Mouse (Mus musculus) macrophage (primary cell): Measurements from ENCODE around the gene Rasgrf2. TPM values are rescaled to one million over a fixed set of nuclear protein-coding genes. Genes with fewer than 3 reads are reported as not detected.

Experiments used
- H3K27ac ChIP-seq: fragments of 350-480 bp; formaldehyde crosslinking; 2 replicates; pipeline ENCODE4 v1.9.0; 2021
- H3K36me3 ChIP-seq: fragments of 350-480 bp; formaldehyde crosslinking; 2 replicates; pipeline ENCODE4 v1.9.0; 2021; ENCODE audit errors: inconsistent target
- H3K4me3 ChIP-seq: fragments of 350-480 bp; formaldehyde crosslinking; 2 replicates; pipeline ENCODE4 v1.9.0; 2021; ENCODE audit errors: inconsistent target
- H3K79me2 ChIP-seq: fragments of 350-480 bp; formaldehyde crosslinking; 2 replicates; pipeline ENCODE4 v1.9.0; 2021; ENCODE audit errors: inconsistent target
- WGBS: methylation state at CpG from one replicate; pipeline ENCODE4 v1.1.7; 2026; ENCODE audit warnings: inconsistent platforms; ENCODE audit not compliant: missing documents; 5-methylcytosine and 5-hydroxymethylcytosine counted together
- polyA plus RNA-seq: library from polyadenylated mRNA; stranded (reverse); fragments of 250-400 nt; gene quantifications from 3 replicates; pipeline ENCODE4 v1.2.4, GENCODE M21; 2018; ENCODE audit warnings: inconsistent platforms

The Rasgrf2 gene
- polyA plus RNA-seq, 1 experiment from 2014 or later = not detected

DNA sequence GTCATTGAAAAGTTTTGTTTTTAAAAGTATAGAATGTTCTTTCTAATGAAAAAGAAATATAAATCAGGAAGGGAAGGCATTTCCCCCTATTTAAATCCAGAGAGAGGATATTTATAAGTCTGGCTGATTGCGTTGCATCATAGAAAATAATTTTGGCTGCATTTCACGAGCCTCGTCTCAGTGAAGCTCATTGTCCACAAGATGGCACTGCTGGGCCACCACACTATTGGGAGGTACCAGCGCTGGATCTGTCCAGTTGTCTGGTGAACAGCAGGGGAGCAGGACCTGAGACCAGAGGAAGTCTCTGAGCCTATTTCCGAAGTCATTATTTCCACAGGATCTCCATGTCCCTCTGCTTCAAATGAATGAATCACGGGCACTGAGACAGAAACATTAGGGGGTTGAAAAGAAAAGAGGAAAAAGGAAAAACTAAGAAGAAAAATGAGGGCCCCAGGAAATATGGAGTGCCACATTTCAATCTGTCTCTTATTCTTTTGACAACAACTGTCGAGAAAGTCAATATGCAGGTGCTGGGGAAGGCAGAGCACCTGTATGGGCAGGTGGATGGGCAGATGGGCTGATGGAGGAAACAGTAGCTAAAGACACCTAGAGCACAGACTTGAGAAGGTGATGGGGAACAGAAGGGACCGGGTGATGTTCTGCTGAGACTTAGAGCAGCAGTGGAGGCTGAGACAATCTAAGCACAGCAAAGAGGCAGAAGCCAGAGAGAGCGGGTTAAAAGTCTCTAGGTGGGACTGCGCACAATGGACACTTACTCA, 223.1 kb downstream of the Rasgrf2 start:
- Histone ChIP-seq H3K79me2 (no peaks in the 10 kb centered on the region), H3K27ac (no peak overlapping the region), H3K4me3 (no peak overlapping the region), H3K36me3 (no peaks in the 10 kb centered on the region)
- 38% methylated on average over 10 of the region's 10 CpGs for WGBS

DNA sequence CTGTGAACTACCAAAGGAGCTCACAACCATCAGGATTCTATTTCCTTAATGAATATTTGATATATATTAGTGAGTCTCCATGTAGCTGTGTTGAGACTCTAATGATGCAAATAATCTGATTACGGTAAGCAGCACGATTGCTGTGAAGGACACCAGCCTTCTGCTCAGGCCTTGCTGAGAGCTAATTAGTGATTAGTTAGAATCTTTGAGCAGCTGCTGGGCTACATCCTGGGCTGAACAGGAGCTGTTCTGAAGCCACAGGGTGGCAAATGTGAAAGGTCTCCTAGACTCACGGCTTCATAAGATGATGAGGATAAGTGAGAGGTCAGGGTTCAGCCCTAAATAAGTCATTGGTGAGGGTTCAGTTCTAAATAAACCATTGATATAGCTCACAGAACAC, 225.1 kb downstream of the Rasgrf2 start:
- WGBS = 90% methylated on average over 3 of the region's 3 CpGs
- Histone ChIP-seq H3K27ac (no peak overlapping the region), H3K79me2 (no peaks in the 10 kb centered on the region), H3K4me3 (no peak overlapping the region), H3K36me3 (no peaks in the 10 kb centered on the region)

DNA sequence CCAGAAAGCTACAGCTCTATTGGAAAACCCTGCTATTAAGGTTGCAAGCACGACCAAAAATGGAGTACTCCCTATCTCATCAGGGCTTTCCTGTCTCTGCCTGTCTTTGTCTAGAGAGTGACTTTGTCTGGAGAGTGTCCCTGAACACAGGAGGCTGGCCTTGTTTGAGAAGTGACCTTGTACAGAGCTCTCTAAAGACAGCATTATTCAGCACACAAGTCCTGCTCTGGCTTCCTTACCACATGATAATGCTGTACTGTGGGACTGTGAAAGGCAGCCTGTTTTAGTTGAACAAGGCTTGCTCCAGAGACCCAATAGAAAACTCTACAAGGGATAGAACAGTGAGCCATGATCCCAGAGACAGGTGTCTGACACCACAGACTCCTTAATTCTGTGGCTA, 235.0 kb downstream of the Rasgrf2 start:
- 45% methylated on average over 1 of the region's 1 CpGs for WGBS
- no peak overlapping the region for H3K4me3 ChIP-seq
- no peaks in the 10 kb centered on the region for H3K79me2 ChIP-seq
- H3K27ac ChIP-seq = no peak overlapping the region
- no peaks in the 10 kb centered on the region for H3K36me3 ChIP-seq

GRCm38 (mm10) chr13:91893132-91893531, 238.3 kb downstream of the Rasgrf2 start:
- 69% methylated on average over 6 of the region's 6 CpGs for WGBS
- no peak overlapping the region for H3K27ac ChIP-seq
- H3K36me3 ChIP-seq = no peaks in the 10 kb centered on the region
- H3K4me3 ChIP-seq = no peak overlapping the region
- no peaks in the 10 kb centered on the region for H3K79me2 ChIP-seq

DNA sequence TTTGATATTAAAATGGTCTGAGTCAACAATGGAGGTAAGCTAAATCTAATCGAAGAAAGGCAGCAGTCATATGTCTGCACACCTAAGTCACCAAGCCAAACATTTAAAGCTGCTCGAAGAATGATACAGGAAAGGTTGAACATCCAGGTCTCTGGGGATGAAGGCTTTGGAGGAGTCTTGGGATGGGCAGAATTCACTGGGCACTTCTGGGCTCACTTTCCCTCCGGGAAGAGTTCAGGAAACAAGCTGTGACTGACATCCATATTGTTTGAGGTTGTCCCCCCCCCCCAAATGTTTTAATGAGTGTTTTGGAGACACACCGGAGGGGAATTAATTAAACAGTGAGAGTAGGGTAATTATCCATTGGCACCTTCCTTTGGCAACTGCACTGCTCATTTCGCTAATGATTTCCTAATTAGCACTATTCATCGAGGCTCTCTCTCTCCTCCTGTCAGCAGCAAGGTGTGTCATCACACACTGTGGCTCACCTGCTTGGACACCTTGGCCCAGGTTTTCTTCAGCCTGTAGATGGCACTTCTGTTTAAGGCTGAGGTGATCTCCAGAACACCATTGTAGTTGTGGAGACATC, 241.3 kb downstream of the Rasgrf2 start:
- no peaks in the 10 kb centered on the region for H3K79me2 ChIP-seq
- H3K4me3 ChIP-seq = no peak overlapping the region
- no peaks in the 10 kb centered on the region for H3K36me3 ChIP-seq
- H3K27ac ChIP-seq = no peak overlapping the region
- WGBS = 91% methylated on average over 6 of the region's 6 CpGs

DNA sequence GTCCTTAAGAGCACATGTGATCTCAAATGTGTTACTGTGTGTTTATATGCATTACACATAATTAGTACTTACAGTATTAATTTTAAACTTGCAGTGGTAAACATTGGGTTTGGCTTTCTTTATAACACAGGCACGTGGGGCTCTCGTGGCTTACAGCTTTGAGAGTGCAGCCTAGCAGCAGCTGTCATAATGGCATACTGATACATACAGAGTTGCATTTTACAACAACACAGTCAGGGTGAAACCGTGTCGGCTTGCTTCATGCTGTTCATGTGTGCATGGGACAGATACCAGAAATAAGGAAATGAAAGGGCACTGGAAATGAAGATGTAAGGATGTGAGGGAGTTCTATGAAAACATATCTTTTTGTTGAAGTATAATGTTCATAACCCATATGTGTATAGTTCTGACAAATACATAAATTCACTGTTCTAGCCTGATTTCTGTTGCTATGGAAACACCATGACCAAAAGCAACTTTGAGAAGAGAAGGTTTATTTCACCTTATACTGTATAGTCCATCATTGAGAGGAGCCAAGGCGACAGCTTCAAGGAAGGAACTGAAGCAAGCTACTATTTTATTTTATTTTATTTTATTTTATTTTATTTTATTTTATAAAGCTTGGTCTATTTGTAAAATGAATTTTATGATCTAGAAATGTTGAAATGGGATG, 246.6 kb downstream of the Rasgrf2 start:
- Histone ChIP-seq H3K4me3 (no peak overlapping the region), H3K79me2 (no peaks in the 10 kb centered on the region), H3K27ac (no peak overlapping the region), H3K36me3 (no peaks in the 10 kb centered on the region)
- WGBS = 70% methylated on average over 5 of the region's 5 CpGs

GRCm38 (mm10) chr13:91881837-91882480, 249.5 kb downstream of the Rasgrf2 start:
- H3K79me2 ChIP-seq = no peaks in the 10 kb centered on the region
- no peak overlapping the region for H3K4me3 ChIP-seq
- 69% methylated on average over 9 of the region's 9 CpGs for WGBS

DNA sequence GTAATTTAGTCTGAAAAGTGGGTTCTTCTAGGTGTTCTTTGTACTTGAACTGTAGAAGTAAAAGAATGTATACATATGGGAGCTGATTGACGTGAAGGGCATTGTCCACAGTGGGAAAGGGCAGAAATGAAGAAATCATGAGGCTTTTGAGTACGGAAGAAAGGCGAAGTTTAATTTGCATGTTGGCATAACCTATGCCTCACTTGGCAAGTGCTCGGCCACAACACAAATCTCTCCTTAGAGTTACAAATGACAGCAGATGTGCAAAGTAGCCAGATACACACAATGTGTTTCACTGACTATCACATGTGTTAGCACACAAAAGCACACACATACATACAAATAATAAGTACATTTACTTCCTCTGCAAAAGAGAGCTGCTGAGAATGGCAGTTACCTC, 251.2 kb downstream of the Rasgrf2 start:
- Histone ChIP-seq H3K27ac (no peak overlapping the region), H3K79me2 (no peaks in the 10 kb centered on the region), H3K4me3 (no peak overlapping the region), H3K36me3 (no peaks in the 10 kb centered on the region)
- WGBS = 86% methylated on average over 4 of the region's 4 CpGs

More at GRCm38 (mm10) chr13:91881837-91882480, 249.5 kb downstream of the Rasgrf2 start:
- H3K27ac ChIP-seq = no peak overlapping the region
- H3K36me3 ChIP-seq = no peaks in the 10 kb centered on the region

GRCm38 (mm10) chr13:91877996-91878395, 253.5 kb downstream of the Rasgrf2 start:
- Histone ChIP-seq H3K79me2 (no peaks in the 10 kb centered on the region), H3K4me3 (no peak overlapping the region), H3K27ac (no peak overlapping the region), H3K36me3 (no peaks in the 10 kb centered on the region)
- 91% methylated on average over 3 of the region's 3 CpGs for WGBS

DNA sequence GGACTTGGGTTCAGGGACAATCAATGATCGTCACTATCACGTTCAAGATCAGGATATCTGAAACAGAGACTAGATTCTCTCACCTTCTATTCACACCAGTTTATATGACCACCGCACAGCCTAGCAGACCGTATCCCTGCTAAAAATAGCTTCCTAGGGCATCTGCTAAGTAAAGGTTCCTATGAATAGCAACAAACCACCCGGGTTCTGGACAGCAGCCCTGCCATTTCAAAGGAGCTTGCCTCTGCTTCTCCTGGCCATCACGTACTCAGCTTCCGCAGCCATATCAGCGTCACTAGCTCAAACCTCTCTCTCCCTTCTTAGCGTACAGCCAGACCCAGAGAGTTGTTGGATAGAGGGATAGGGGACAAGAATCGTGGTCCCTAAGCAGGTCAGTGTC, 254.1 kb downstream of the Rasgrf2 start:
- Histone ChIP-seq H3K4me3 (no peak overlapping the region), H3K27ac (no peak overlapping the region), H3K36me3 (no peaks in the 10 kb centered on the region), H3K79me2 (no peaks in the 10 kb centered on the region)
- 81% methylated on average over 10 of the region's 10 CpGs for WGBS

DNA sequence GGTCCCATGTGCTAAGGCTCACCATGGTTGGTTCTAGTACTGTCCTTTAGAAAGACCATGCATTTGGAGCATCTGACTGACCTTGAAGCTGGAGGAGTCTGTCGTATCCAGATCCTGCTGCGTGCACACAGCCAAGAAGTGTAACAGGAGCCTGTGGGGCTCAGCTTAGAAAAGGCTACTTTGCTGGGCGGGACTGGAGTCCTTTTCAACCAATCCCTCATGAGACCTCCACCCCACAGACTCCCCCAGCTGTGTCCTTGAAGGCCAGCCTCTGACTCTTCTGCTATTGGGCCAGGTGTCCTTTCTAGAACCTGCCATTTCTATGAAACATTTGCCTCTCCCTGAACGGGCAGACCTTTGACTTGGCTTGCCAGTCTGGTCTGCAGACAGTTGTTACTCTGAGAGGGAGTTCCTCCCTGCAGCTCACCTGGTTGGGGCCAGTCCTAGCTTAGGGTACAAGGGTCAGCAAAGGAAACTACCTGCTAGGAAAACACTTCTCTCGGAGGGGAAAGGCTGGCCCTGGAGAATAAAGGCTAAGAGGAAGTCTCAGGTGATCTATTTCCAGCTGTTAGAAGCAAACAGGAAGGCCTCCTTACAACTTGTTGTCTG, 254.6 kb downstream of the Rasgrf2 start, which contains the start of gene Ckmt2:
Gene Ckmt2, minus strand, starts transcription at position 145 of the 609 bp plus-strand sequence.
- WGBS = 86% methylated on average over 5 of the region's 5 CpGs
- Histone ChIP-seq H3K36me3 (no peaks in the 10 kb centered on the region), H3K4me3 (no peak within 1 kb of the TSS), H3K79me2 (no peaks in the 10 kb centered on the region), H3K27ac (no peak within 1 kb of the TSS)

DNA sequence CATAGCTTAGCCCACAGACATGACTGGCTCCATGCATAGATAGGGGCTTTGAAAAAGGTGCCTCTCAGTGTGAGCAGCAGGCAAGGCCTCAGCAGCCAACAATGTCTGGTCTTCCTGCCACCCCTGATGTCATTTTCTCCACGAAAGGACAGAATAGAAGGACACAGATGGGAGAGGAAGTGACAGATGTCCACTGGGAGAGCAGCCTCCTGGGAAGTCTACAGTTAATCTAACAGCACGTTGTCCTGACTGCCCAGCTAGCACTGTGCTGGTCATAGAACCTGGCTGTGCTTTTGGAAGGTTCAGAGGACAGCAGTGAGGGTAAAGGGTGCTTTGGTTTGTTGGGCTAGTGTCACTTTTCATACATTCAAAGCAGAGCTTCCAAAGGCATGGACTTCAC, 255.9 kb downstream of the Rasgrf2 start:
- H3K79me2 ChIP-seq = no peaks in the 10 kb centered on the region
- no peaks in the 10 kb centered on the region for H3K36me3 ChIP-seq
- H3K27ac ChIP-seq = no peak overlapping the region
- 57% methylated on average over 2 of the region's 2 CpGs for WGBS
- H3K4me3 ChIP-seq = no peak overlapping the region

GRCm38 (mm10) chr13:91874565-91874964, 256.9 kb downstream of the Rasgrf2 start:
- Histone ChIP-seq H3K79me2 (no peaks in the 10 kb centered on the region), H3K27ac (no peak overlapping the region), H3K4me3 (no peak overlapping the region), H3K36me3 (no peaks in the 10 kb centered on the region)
- 72% methylated on average over 7 of the region's 7 CpGs for WGBS

DNA sequence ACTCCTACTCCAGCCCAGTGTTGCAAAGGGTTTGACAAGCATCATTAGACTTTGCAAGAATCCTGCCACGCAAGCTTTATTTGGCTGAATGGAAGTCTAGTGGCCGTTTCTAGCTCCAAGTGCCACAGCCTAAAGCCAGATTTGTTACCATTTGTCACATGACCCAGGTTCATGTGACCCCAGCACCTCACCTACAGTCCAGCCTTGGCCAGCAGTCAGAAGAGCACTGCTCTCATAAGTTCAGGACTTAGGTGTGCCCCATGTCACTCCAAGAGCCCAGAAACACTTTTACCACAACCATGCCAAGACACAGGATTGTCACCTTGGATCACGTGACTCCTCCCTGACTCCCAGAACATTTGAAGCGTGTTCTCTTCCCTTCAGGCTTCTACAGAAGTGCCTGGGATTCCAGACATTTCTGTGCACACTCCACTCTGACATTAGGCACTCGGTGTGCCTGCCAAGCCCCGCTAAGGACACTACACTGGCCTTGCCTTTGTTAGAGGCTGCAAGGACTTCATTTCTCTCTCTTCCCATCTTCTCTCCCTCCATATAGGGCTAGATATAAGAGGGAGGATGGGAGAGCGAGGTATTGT, 257.6 kb downstream of the Rasgrf2 start:
- WGBS = 78% methylated on average over 7 of the region's 7 CpGs
- Histone ChIP-seq H3K79me2 (no peaks in the 10 kb centered on the region), H3K27ac (no peak overlapping the region), H3K4me3 (no peak overlapping the region), H3K36me3 (no peaks in the 10 kb centered on the region)
